Mouse (Mus musculus) adrenal gland, adult 18-20 months (tissue): ENCODE results near the gene Vmn1r40. TPM values are rescaled to one million over a fixed set of nuclear protein-coding genes. Genes with fewer than 3 reads are reported as not detected.

Experiments used
- DNase-seq, 2 experiments: peaks; one replicate each; pipeline ENCODE4 v3.0.0; 2021 to 2022; ENCODE audit warnings: low spot score in 2 of 2
- long read RNA-seq, 2 experiments: library from polyadenylated mRNA; stranded (forward); transcript quantifications; one replicate each; pipeline ENCODE4 v2.0.0; 2021
- total RNA-seq, 2 experiments: library from RNA; stranded (reverse); gene quantifications; 1 replicate in 1 of 2; 2 replicates in 1 of 2; pipeline ENCODE4 v1.2.3; 2021

Vmn1r40 gene
- not detected for total RNA-seq
- long read RNA-seq, experiment 1: 0 reads
- long read RNA-seq, experiment 2: 0 reads

DNA sequence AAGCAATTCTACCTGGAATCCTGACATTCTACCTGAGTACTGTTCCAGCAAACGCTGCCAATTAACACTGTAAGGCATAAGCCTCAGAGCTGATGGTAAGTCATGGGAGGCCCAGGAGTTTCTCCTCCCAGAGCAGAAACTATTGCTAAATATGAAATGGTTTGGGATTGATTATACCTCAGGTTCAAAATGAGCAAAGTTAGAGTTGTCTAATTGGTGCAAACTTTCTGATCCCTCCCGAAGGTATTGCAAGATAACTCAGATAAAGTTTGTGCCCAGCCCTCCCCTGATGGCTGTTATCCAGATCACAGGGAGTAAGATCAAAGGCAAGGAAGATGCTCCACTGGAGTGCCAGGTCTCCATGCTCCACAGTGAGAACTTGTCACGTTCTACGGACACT, at the start of gene Vmn1r40:
Vmn1r40 (plus strand) TSS at position 301 of the 400 bp plus-strand sequence.
- DNase-seq: no peak

DNA sequence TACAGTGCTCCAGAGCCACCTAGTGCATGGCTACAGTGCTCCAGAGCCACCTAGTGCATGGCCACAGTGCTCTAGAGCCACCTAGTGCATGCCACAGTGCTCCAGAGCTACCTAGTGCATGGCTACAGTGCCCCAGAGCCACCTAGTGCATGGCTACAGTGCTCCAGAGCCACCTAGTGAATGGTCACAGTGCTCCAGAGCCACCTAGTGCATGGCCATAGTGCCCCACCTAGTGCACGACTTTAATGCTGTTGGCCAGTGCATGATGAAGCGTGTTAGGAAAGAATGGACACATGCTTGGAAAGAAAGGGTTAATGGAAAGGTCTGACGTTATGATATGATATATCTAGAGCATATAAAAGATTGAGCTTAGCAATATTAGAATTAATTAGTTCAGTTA, 49.0 kb upstream of the Vmn1r40 start:
- no peak for DNase-seq

DNA sequence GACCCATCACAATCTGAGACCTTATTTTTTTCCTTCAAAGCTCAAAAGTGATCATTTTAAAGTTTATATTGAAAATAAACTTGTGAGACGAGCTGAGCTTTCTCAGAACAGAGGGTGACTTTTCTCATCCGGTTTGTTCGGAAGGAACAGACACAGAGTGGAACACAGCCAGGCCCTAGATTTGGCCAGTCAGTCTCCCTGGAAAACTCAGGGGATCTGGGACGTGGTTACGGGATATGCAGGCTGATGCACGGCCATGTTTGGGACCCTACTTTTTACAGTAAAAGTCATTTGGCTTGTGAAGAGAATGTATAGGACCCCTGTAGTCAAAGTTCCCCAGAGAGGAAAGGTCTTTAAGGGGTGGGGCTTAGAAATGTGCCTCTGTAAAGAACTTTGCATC, 48.4 kb upstream of the Vmn1r40 start:
- DNase-seq: no peak

DNA sequence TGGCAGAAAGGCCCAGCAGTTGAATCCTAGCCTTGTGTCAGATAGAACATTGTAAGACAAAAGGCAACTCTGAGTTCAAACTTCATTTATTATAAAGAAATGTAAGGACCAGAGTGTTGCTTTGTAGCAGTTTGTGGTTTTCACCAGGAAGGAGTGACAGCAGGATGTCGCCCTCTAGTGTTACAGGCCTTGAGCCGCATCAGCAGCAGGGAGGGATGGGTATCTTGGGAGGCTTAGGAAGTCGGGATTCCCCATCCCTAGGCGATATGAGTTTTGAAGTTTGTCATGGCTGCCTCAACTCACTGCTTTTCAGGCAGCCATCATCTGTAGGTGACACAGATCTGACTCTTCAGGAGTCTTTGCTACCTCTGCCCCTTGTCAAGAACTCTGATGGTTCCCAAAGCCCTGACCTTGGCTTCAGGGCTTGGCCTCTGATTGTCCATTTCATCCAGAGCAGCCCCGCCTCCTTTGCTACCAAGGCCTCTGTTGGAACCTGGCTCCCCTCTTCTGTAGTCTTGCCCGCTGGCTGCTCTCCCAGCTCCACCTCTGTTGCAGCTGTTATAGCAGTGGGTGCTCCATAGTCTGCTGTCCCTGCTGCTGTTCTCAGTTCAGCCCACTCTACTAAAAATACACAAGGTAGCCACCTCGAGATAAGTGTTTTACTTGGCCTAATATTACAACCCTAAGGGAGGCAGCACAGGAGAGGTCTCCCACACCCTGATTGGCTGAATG, 47.5 kb upstream of the Vmn1r40 start:
- DNase-seq: peak in 1 of 2 experiments; percentile 19

DNA sequence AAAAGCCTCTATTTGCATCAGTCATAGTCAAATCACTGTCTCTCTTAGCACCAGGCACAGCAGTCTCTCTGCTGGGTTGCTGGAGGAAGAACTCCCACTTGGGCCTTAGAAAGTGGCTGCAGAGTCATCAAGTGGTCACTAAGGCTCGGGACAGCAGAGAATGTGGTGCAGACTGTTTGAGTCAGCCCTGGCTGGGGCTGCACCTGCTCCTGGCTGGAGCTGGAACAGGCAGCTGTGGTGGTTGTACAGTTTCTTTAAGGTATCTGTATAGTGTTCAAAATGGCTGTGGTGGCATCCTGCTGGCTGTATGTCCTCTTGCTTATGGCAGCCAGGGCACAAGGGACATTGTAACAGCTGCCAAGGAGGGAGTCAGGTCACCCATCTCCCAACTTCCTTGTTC, 46.9 kb upstream of the Vmn1r40 start:
- DNase-seq: peak in 1 of 2 experiments; percentile 11

DNA sequence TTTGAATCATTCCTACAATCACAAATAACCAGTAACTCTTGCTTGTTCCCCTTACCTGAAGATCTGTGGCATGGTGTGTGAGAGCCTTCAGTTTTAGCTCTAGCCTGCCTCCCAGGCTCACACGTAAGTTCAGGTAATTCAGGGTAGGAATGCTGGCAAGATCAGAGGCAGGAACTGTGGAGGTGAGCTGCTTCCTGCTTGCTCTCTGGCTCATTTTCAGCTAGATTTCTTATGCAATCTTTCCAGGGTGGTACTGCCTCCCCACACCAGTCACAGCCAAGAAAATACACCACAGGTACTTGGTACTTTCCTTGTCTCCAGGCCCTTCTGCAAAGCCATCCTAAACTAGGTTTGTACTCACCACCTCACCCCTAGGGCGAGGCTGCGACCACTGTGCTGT, 44.8 kb upstream of the Vmn1r40 start:
- no peak for DNase-seq

DNA sequence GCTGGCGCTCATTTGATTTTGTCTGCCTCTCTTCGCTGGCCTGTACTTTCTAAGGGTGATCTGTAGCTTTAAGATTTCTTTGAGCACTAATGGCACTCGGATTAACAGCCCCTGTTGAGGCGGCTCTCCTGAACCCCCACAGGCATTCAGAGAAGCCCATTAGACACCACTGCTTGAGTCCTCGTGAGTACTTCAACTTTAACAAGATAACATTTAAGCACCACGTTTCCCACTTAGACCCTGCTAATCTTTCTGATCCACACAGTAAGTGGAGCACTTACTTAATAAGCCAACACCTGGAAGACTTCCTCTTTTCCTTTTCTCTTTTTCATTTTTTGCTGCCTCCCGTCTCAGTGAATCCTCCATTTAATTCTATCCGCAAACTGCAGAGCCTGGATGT, 42.2 kb upstream of the Vmn1r40 start:
- DNase-seq: no peak

DNA sequence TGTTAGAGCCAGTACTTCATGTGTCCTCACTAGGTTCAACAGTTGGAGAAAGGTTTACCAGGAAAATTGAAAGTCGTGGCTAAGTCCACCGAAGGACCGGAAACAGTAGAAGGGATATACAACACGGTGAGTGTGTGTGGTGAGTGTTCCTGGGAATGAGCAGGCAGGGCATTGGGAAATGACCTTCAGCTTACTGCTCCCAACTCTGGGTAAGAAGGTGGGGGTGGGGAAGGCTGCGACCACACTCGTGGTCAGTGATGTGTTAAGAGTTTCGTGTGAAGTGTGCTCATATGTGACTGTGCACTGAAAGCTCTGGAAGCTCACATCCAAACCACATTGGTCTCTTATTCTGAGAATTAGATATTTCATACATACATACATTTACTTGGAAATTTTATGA, 41.7 kb upstream of the Vmn1r40 start:
- no peak for DNase-seq

DNA sequence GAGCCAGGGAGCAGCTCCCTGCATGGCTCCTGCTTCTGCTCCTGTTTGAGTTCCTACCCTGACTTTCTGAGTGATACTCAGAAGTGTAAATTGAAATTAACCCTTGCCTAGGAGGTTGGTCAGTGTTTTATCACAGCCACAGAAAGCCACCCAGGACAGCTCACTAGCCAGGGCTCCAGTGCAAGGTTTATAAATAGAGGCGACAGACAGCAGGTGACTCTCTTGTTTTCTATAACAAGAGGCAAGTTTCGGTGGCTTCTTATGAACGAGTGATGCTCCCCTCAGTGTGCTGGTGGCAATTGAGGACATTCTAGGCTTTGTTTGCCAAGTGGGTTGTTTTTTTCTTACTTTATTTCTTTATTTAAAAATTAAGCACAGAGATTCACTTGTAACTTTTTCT, 40.4 kb upstream of the Vmn1r40 start:
- no peak for DNase-seq

DNA sequence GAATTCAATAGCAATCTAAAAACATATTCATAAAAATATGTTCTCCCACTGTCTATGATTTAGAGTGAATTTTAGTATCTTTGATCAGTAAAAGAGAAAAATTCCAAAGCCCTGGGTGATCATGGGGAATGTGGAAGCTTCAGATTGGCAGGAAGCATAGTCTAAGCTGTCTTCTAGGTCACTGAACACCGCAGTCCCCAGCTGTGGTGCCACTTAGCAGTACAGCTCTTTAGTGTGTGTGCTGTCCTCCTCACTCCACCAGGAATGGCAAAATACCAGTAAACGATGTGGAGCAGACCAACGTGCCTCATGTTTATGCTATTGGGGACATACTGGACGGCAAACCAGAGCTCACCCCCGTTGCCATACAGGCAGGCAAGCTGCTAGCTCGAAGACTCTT, 37.8 kb upstream of the Vmn1r40 start:
- DNase-seq: no peak

DNA sequence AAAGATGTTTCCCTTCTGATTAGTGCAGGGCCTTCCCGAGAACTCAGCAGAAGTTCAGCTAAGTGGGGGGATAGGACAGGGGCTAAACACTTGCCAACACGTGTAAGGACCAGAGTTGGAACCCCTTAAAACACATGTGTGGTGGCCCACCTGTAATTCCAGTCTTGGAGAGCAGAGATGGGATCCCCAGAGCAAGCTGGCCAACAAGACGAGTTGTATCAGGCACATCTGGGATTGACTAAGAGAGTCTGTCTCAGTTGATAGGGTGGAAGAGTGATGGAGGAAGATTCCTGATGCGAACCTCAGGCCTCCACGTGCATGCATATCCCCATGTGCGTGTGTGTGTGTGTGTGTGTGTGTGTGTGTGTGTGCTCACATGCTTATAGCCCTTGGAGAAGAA, 35.9 kb upstream of the Vmn1r40 start:
- no peak for DNase-seq

DNA sequence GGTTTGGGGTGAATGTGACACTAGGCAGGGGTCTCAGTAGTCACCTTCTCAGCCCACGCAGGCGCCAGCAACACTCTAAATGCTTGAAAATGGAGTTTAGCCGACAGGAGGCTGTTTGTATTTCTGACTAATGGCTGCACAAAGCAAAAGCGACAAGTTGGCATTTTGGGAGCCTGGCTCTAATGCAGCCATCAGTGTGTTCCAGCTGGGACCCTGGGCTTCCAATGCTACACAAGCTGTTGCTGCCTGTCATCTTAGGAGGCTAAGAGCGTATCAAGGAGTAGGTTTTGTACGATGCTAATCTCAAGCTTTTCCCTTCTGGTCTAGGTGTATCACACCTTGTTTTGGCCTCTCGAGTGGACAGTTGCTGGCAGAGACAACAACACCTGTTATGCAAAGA, 34.7 kb upstream of the Vmn1r40 start:
- no peak for DNase-seq

DNA sequence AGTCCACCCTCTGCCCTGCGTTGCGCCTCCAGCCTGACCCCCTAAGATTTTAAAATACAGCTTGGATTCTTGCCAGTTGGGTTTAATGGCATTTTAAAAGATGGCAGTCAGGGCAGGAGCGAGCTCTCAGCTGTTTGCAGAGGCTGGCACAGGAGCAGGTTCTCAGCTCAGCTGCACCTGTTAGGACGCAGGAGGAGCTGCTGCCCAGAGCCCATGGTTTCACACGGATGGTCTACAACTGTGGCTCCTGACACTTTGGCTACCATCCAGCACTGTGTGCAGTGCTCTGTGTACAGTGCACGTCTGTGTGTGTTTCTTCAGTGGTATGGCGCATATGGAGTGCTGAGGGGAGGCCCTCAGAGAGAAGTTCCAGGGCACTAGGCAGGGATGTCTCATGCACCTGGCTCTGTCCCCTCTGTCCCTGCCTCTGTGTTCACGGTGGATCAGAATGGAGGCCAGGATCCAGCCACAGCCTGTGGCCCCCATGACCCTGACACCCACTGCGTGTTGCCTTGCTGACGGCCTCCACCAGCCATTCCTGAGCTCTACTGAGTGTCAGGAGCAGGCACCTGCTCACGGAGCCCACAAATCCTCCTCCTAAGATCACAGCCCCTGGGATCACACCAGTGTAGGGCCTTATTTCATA, 34.1 kb upstream of the Vmn1r40 start:
- no peak for DNase-seq

DNA sequence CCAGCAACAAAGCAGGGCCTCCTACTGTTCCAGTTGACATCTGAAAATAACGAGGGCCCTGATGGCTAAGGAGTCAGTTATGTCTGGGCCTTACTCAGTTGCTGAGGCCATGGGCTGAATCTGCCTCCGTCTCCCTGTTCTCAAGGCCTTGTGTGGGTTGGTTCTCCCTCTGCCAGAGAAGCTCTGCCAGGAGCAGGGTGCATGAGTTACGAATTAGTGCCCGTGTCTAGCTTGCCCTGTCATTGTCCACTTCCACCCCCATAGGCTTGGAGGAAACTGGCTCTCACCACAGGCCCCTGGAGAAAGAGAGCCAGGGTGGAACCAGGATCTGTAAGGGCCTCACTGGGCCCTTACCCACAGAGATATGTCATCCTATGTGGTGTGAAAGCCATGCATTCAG, 28.8 kb upstream of the Vmn1r40 start:
- no peak for DNase-seq

DNA sequence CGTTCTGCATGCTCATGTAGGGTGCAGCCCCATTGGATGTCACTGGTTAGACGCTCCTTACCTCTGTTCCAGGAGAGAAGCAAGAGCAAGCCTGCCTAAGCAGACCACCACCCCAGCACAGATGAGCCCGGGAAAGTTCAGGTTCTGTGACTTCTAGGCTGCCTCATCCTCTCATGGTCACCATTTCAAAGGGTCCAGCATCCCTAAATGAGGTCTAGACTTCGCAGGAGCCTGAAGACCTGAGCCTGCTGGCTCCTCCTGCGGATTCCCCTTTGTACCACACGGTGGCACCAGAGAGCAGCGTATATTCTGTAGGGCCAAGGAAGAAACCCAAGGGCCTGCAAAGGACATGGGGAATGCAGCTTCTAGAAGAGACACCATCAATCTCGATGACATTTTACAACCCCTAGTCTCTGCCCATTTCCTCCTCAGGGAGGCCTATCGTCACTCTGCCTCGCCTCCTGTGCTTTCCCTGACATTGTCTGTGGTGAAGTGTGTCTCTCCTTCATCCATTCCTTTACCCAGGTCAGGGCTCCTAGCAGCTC, 28.0 kb upstream of the Vmn1r40 start:
- DNase-seq: peak; percentile 62 to 69

DNA sequence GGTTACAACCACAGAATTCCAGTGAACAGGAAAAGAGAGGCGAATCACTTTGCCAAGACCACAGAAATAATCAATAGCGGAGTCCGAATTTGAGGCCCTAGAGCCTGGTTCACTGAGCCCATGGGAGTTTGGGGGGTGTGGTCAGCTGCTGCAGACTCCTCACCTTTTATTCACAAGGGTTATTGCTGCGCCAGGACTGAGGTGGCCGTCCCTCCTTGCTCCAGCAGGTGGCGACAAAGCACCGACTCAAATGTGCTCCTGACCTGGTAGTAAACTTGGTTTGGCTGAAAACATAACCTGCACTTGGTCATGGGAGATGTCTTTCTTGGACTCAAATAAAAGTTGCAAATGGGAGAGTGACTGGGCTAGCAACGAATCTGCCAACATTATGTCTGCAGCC, 27.2 kb upstream of the Vmn1r40 start:
- peak; percentile 82 to 86 for DNase-seq

DNA sequence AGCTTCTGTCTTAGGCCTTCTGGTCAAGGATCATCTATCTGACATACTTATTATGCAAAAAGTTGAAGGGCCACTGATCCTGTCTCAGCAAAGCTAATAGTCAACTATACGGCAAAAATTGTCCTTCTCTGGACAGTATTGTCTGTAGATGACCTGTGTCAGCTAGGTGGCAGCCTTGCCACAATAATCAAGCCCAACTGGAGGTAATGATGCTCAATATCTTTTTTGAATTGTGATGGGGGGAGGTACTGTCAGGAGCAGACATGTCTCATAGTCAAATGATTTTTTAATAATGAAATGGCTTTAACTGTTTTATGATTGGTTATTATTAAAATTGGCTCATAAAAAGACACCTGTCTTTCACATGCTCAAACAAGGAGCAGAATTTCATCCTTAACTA, 23.1 kb upstream of the Vmn1r40 start:
- no peak for DNase-seq

DNA sequence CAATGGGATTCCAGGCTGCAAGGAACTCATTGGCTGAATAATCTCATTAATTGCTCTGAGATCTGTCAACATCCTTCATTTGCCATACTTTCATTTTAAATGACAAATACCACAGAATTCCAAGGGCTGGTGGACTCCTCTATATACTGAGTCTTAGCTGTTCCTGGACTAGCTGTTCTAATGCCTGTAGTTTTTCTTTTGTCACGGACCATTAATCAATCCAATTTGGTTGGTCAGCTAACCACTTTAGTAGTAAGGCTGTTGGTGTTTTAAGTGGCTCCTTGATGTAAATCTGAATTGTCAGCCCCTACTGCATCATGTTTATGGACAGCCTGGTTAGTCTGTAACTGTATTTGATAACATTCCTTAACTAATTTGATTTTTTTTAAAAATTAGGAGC, 20.2 kb upstream of the Vmn1r40 start:
- no peak for DNase-seq

DNA sequence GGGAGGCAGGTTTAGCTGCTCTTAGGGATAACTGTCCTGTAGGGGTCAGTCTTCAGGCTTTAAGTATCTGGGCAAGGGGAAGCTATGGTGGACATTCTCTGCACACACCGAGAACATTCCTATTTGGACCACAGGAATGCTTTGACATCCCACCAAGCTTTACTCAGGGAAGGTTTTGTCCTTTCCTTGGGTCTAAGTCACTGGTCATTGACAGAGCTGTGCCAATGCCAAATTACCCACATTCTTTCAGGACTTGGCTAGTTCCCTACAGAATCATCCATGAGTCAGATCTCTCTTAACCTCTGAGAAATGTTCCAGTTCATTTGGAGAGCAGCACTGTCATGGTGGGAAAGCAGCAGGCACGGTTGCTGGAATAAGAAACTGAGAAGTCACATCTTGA, 716 bp upstream of the Vmn1r40 start:
- DNase-seq: peak in 1 of 2 experiments; percentile 7

DNA sequence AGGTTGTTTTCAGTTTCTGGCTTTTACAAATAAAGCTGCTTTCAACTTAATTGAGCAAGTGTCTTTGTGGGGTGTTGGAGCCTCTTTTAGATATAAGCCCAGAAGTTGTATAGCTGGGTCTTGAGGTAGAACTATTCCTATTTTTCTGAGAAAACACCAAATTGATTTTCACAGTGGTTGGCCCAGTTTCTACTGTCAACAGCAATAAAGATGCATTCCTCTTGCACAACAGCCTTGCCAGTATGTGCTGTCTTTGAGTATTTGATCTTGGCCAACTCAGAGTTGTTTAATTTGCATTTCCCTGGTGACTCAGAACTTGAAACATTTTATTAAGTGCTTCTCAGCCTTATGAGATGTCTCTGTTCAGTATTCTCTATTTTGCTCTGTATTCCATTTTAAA, 10.7 kb downstream of the Vmn1r40 start:
- DNase-seq: no peak

DNA sequence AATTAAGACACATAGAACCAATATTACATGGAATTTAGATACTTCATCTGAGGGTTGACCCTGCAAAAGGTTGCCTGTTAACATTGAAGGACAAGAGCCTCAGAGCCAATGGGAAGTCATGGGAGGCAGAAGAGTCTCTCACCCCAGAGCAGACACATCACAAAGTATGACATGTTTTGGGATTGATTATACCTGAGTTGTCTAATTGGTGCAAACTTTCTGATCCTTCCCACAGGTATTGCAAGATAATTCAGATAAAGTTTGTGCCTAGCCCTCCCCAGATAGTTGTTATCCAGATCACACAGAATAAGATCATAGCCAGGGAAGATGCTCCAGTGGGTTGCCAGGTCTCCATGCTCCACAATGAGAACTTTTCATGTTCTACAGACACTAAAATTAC, 33.1 kb downstream of the Vmn1r40 start, which contains the start of gene Vmn1r41:
Vmn1r41 (plus strand) TSS at position 301 of the 400 bp plus-strand sequence.
- no peak for DNase-seq

DNA sequence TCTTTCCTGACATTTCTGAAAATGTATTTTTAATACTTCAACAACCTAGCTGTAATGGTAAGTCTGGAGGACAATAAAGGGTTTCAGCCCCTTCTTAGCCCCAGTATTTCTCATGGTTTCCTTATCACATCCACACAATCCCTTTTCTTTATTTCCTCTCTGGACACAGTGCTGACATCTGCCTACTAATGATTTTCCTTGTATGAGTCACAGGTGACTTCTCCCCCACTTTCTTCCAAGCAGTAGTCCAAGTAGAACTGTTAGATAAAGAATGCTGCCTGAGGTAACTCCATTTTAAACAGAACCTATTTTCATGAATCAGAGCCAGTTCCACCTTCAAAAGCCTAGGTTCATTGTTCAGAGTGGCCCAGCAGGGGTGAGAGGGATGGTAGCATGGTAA, 35.5 kb downstream of the Vmn1r40 start:
- no peak for DNase-seq
